Mouse (Mus musculus) hindbrain, embryonic 13.5 days (tissue): ENCODE results near the gene 3110021N24Rik. TPM values are rescaled to one million over a fixed set of nuclear protein-coding genes. Genes with fewer than 3 reads are reported as not detected.
"Not testable (repeated sequence)": the region's sequence is repeated elsewhere in the genome, so short reads cannot be mapped to it uniquely, and the experiment has no call there.

Experiments
- ATAC-seq: fragments of 200-750 bp; cut with Nextera tagmentation; 2 replicates; pipeline ENCODE4 v1.8.0; 2017; ENCODE audit warnings: moderate TSS enrichment; ENCODE audit not compliant: low FRiP score
- H3K27ac ChIP-seq: fragments of 300-500 bp; sonication (generic); 2 replicates; pipeline ENCODE4 v1.5.1; 2015; ENCODE audit warnings: inconsistent platforms, mild to moderate bottlenecking, moderate library complexity
- H3K27me3 ChIP-seq: fragments of 300-500 bp; sonication (generic); 2 replicates; pipeline ENCODE4 v1.6.1; 2015; ENCODE audit warnings: mild to moderate bottlenecking, inconsistent platforms
- H3K36me3 ChIP-seq: fragments of 300-500 bp; sonication (generic); 2 replicates; pipeline ENCODE4 v1.6.1; 2015; ENCODE audit warnings: mild to moderate bottlenecking, inconsistent platforms
- H3K4me1 ChIP-seq: fragments of 300-500 bp; sonication (generic); replicated peaks from 2 replicates; pipeline ENCODE4 v1.6.1; 2015; ENCODE audit warnings: inconsistent platforms
- H3K4me2 ChIP-seq: fragments of 300-500 bp; sonication (generic); 2 replicates; pipeline ENCODE4 v1.6.1; 2015; ENCODE audit warnings: inconsistent platforms, mild to moderate bottlenecking, moderate library complexity
- H3K4me3 ChIP-seq: fragments of 300-500 bp; sonication (generic); 2 replicates; pipeline ENCODE4 v1.5.1; 2015; ENCODE audit warnings: mild to moderate bottlenecking, inconsistent platforms
- H3K9ac ChIP-seq: fragments of 300-500 bp; sonication (generic); 2 replicates; pipeline ENCODE4 v1.6.1; 2015; ENCODE audit warnings: mild to moderate bottlenecking, inconsistent platforms
- H3K9me3 ChIP-seq: fragments of 300-500 bp; sonication (generic); 2 replicates; pipeline ENCODE4 v1.6.1; 2016; ENCODE audit warnings: inconsistent platforms
- WGBS: fragments of 180-500 bp; shearing (Covaris S2); methylation state at CpG from one replicate; pipeline ENCODE4 v1.1.7; 2015; 5-methylcytosine and 5-hydroxymethylcytosine counted together
- polyA plus RNA-seq: library from polyadenylated mRNA; unstranded; fragments of >200 nt; fragmentation: Nextera tagmentation; extraction: Ambion mirVana; gene quantifications from 2 replicates; pipeline ENCODE4 v1.2.1, GENCODE M21; 2015

The 3110021N24Rik gene
- polyA plus RNA-seq: 0.93 and 1.7 TPM in 2 replicates

DNA sequence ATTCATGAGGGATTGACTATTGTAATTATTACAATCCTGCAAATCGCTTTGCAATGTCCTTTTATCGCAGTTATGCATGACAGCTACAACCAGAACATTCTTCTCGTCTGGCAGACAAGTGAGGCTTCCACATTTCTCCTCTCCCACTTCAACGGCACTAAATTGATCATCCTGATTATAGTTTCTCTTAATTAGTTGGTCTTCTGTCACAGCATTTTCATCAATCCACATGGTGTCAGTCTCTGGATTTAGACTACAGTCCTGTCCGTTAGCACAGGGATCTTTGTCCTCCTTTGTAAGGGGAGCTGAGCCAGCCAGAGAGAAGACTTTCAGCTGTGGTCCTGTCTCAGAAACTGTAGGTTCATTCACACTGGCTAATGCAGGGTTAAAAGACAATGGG, at the start of gene 3110021N24Rik:
Gene 3110021N24Rik, plus strand, starts transcription at position 301 of the 400 bp plus-strand sequence.
- 82% methylated on average over 5 of the region's 5 CpGs for WGBS
- H3K9me3 ChIP-seq: no peaks in the 10 kb centered on the region
- H3K27ac ChIP-seq: no peak within 1 kb of the TSS
- H3K9ac ChIP-seq: no peak within 1 kb of the TSS
- no peak for ATAC-seq
- no peak within 1 kb of the TSS for H3K4me3 ChIP-seq
- no peaks in the 10 kb centered on the region for H3K27me3 ChIP-seq
- H3K36me3 ChIP-seq: peaks cover 19% of the 10 kb centered on the region
- H3K4me2 ChIP-seq: no peak within 1 kb of the TSS
- no peaks in the 10 kb centered on the region for H3K4me1 ChIP-seq

DNA sequence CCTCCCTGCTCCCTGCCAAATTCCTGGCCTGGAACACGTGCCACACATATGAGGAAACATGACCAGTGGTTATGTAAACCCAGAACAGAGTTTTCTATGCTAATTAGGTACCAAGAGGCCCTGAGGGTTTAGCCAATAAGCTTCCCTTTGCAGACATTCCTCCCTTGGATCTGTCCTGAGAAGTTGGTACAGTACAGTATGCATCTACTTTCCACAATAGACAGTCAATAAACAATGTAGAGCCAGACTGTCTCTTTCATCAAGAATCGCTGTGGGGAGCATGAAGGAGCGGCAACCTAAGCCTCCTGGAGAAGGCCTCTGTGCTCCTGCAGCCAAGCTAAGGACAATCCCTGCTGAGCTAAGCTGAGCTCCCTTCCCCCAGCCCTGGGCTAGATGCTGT, 33.3 kb upstream of the 3110021N24Rik start:
- 48% methylated on average over 3 of the region's 3 CpGs for WGBS
- H3K9me3 ChIP-seq: no peaks in the 10 kb centered on the region
- no peak for ATAC-seq
- H3K4me3 ChIP-seq: no peak overlapping the region
- no peaks in the 10 kb centered on the region for H3K4me1 ChIP-seq
- H3K36me3 ChIP-seq: peaks cover 33% of the 10 kb centered on the region
- no peak overlapping the region for H3K27ac ChIP-seq
- H3K27me3 ChIP-seq: no peaks in the 10 kb centered on the region
- H3K9ac ChIP-seq: no peak overlapping the region
- no peak overlapping the region for H3K4me2 ChIP-seq

DNA sequence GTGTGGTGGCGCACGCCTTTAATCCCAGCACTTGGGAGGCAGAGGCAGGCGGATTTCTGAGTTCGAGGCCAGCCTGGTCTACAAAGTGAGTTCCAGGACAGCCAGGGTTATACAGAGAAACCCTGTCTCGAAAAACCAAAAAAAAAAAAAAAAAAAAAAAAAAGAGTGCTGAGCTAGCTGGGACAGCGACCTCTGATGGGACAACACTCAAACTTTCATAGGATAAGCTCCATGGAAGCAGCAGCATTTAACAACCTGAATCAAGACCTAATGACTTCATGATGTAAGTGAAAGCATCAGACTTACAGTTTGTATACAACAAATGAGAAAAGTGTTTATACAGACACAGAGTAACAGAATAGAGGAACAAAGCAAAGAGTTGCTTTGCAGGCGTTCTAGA, 32.4 kb upstream of the 3110021N24Rik start:
- H3K4me1 ChIP-seq, H3K27me3 ChIP-seq, H3K4me3 ChIP-seq, H3K4me2 ChIP-seq, H3K27ac ChIP-seq, H3K9me3 ChIP-seq, H3K9ac ChIP-seq, ATAC-seq: not testable (repeated sequence)
- peaks cover 35% of the 10 kb centered on the region for H3K36me3 ChIP-seq
- 88% methylated on average over 6 of the region's 7 CpGs for WGBS

DNA sequence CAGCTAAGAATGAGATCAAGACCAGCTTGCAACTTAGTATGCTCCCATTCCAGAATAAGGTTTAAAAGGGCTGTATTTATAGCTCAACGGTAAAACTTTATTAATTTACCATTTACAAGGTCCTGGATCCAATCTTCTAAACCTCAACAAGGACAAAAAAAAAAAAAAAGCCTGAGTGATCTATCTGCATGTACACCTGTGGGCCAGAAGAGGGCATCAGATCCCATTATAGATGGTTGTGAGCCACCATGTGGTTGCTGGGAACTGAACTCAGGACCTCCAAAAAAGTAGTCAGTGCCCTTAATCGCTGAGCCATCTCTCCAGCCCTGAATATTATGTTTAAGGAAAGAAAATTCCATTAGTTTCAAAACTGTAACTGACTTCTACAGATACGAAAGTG, 29.0 kb upstream of the 3110021N24Rik start:
- WGBS: 98% methylated on average over 3 of the region's 3 CpGs

DNA sequence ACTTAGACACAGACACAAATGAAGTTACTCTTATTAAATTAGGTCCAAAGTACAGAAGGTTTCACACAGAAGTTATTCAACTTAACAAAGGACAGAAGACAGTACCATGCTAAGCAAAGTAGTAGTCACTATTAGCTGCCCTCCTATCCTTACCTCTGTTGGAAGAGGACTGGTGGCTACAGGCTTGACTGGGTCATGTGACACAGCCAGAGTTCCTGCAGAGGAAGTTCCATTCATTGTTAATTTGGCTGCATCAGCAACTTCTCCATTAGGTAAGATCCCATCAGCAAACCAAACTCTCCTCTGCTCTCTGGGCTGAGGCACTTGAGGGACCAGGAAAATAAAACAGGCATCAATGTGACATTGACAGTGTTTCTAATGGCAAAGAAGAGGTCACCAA, 28.0 kb upstream of the 3110021N24Rik start:
- Histone ChIP-seq H3K4me2 (no peak overlapping the region), H3K9ac (no peak overlapping the region), H3K36me3 (peaks cover 36% of the 10 kb centered on the region), H3K27ac (no peak overlapping the region), H3K4me1 (no peaks in the 10 kb centered on the region), H3K27me3 (no peaks in the 10 kb centered on the region), H3K9me3 (no peaks in the 10 kb centered on the region), H3K4me3 (no peak overlapping the region)
- no peak for ATAC-seq

More for the DNA sequence above, 29.0 kb upstream of the 3110021N24Rik start:
- Histone ChIP-seq H3K4me2 (no peak overlapping the region), H3K27me3 (no peaks in the 10 kb centered on the region), H3K27ac (no peak overlapping the region), H3K4me3 (no peak overlapping the region), H3K9ac (no peak overlapping the region), H3K9me3 (no peaks in the 10 kb centered on the region), H3K36me3 (peaks cover 36% of the 10 kb centered on the region), H3K4me1 (no peaks in the 10 kb centered on the region)
- no peak for ATAC-seq

DNA sequence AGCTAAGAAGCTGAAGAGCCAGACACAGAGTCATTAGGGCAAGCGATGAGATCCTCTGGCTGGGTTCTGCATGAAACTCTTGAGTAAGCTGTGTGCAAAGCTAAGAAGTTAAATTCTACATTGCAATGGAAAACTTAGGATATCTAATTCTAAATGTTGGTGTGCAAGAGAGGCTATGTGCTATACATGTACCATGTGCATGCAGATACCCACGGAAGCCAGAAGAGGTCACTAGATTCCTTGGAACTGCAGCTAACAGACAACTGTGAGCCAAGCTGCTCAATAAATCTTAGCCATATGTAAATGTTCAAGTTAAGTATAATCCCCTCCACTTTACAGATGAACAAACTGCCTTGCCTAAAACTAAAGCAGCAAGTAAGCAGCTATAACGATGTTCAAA, 22.5 kb upstream of the 3110021N24Rik start:
- no peaks in the 10 kb centered on the region for H3K4me1 ChIP-seq
- no peaks in the 10 kb centered on the region for H3K27me3 ChIP-seq
- 57% methylated on average over 3 of the region's 3 CpGs for WGBS
- no peak for ATAC-seq
- H3K9me3 ChIP-seq: no peaks in the 10 kb centered on the region
- peaks cover 7% of the 10 kb centered on the region for H3K36me3 ChIP-seq
- no peak overlapping the region for H3K4me3 ChIP-seq
- H3K27ac ChIP-seq: no peak overlapping the region
- H3K9ac ChIP-seq: no peak overlapping the region
- H3K4me2 ChIP-seq: no peak overlapping the region

DNA sequence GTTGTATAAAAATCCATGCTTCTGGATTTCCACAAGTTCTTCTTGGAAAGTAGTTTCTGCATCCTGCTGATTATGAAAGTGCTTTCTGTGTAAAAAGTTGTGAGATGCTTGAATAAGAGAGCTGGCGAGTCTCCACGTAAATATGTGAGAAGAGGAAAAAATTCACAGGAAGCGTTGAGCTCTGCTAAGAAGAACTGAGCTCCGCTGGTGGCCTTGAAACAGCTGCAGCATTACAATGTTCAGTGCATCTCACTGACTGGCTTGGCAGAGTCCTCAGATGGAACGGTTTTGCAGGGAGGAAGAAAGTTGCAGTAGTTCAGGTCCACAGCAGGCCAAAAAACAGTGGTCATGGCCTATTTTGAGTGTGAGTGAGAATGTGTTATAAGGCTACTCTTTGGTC, 11.2 kb upstream of the 3110021N24Rik start:
- no peak for ATAC-seq
- H3K4me3 ChIP-seq: no peak overlapping the region
- H3K9ac ChIP-seq: no peak overlapping the region
- H3K4me1 ChIP-seq: no peaks in the 10 kb centered on the region
- 91% methylated on average over 5 of the region's 5 CpGs for WGBS
- no peaks in the 10 kb centered on the region for H3K27me3 ChIP-seq
- no peak overlapping the region for H3K4me2 ChIP-seq
- peaks cover 9% of the 10 kb centered on the region; the same call in 1 of the 2 replicates for H3K36me3 ChIP-seq
- H3K9me3 ChIP-seq: no peaks in the 10 kb centered on the region
- no peak overlapping the region for H3K27ac ChIP-seq

DNA sequence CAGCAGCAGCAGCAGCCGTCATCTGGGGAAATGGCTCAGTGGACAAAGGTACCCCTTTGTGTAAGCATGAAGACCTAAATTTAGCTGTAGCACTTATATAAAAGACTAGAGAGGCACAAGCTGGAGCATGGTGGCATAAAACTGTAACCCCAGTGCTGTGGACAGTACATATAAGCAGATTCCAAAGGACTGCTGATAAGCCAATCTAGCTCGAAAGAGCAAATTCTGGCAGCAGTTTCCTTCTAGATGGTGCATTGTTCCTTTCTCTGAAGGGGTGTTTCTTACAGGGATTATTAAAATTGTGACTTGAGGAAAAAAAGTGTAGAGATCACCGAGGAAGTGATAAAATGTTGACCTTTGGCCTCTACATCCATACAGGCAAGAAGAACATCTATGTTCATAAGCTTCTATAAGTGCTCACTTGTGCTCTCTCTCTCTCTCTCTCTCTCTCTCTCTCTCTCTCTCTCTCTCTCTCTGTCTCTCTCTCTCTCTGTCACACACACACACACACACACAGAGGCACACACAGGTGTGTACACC, 1.9 kb downstream of the 3110021N24Rik start:
- H3K27me3 ChIP-seq: no peaks in the 10 kb centered on the region
- H3K4me3 ChIP-seq: no peak overlapping the region
- H3K4me1 ChIP-seq: no peaks in the 10 kb centered on the region
- no peak for ATAC-seq
- no peak overlapping the region for H3K9ac ChIP-seq
- no peak overlapping the region for H3K4me2 ChIP-seq
- WGBS: 92% methylated on average over 3 of the region's 3 CpGs
- no peak overlapping the region for H3K27ac ChIP-seq
- H3K36me3 ChIP-seq: peaks cover 23% of the 10 kb centered on the region
- no peaks in the 10 kb centered on the region for H3K9me3 ChIP-seq

DNA sequence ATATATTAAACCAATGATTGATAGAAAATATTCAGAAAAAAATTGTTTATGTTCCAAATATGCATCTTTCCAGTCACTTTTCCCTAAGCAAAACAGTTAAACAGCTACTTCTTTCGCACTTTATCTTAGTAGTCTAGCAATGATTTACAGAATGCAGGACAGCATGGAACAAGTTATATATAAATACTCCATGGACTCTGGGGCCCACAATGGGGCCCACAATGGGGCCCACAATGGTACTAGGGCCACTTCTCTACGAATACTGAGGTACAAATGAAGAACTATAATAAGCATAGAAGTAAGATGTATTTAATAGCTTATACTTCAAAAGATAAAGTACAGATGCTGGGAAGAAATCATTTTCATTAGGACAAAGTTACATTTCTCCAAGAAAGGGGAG, 4.7 kb downstream of the 3110021N24Rik start:
- Histone ChIP-seq H3K27ac (no peak overlapping the region), H3K27me3 (no peaks in the 10 kb centered on the region), H3K4me2 (no peak overlapping the region), H3K4me1 (0 out of 2 replicates have a peak, but pooled peaks cover 4% of the 10 kb centered on the region), H3K9me3 (no peaks in the 10 kb centered on the region), H3K4me3 (no peak overlapping the region), H3K36me3 (peaks cover 13% of the 10 kb centered on the region), H3K9ac (no peak overlapping the region)
- ATAC-seq: no peak
- 97% methylated on average over 2 of the region's 2 CpGs for WGBS

DNA sequence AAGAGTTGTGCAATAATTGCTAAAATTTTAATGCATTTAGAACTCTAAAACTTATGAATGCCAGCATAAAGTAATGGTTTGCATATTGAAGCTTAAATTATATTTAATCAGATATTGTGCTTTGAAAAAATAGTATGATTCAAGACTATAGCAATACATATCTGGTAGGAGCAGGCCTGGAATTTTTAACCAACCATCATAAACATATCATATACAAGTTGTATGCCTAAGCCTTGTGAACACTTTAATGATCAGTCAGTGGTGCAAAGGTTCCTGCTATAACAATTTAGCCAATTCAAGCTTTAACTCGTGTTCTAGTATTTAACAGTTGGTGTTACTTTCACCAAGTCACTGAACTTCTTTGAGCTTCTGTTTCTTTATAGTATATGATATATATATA, 11.0 kb downstream of the 3110021N24Rik start:
- Histone ChIP-seq H3K27ac (no peak overlapping the region), H3K4me3 (no peak overlapping the region), H3K4me1 (0 out of 2 replicates have a peak, but pooled peaks cover 12% of the 10 kb centered on the region), H3K9me3 (no peaks in the 10 kb centered on the region), H3K27me3 (no peaks in the 10 kb centered on the region), H3K4me2 (no peak overlapping the region), H3K36me3 (peaks cover 2% of the 10 kb centered on the region), H3K9ac (no peak overlapping the region)
- WGBS: 73% methylated on average over 1 of the region's 1 CpGs
- ATAC-seq: no peak

DNA sequence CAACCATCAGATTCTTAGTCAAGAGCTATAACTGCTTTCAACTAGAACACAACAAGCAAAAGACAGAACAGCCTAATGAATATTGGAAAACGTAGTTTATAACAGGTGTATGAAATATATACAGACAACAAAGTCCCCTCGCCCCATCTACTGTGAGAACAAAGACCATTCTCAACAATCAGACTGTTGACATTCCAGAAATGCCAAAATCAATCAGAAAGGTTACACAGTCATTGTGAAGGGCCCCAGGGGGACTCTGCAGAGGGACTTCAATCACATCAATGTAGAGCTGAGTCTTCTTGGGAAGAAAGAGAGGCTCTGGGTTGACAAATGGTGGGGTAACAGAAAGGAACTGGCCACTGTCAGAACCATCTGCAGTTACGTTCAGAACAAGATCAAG, 12.1 kb downstream of the 3110021N24Rik start:
- H3K4me1 ChIP-seq: 0 out of 2 replicates have a peak, but pooled peaks cover 12% of the 10 kb centered on the region
- H3K4me2 ChIP-seq: no peak overlapping the region
- no peak overlapping the region for H3K27ac ChIP-seq
- no peak for ATAC-seq
- no peaks in the 10 kb centered on the region for H3K9me3 ChIP-seq
- H3K36me3 ChIP-seq: no peaks in the 10 kb centered on the region
- no peak overlapping the region for H3K9ac ChIP-seq
- 23% methylated on average over 3 of the region's 3 CpGs for WGBS
- H3K27me3 ChIP-seq: no peaks in the 10 kb centered on the region
- no peak overlapping the region for H3K4me3 ChIP-seq

DNA sequence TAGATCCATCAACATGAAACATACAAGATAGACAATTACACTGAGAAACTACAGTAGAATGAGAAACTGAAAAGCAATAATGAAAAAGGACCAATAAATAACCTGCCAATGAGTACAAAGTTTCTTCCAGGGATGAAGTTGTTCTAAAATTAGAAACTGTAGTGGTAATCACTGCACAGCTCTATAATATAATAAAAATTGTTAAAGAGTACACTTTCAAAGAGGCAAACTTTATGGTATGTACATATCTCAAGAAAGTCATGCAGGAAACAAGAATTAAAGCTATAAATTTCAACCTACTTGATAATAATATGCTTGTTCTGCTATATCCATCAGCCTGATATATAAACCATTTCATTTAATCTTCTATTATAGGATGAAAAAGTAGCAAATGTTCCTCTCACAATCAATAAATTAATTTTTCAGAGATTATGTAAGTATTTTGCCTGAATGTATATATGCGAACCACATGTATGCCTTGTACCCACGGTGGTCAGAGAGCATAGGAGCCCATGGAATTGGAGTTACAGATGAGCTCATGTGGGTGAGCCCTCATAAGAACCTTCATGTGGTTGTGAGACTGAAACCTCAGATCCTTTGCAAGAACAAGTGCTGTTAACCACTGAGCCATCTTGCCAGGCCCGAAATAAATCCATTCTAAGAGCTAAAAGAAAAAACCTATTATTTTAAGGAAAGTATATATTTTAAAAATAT, 26.9 kb downstream of the 3110021N24Rik start:
- 95% methylated on average over 3 of the region's 3 CpGs for WGBS
- Histone ChIP-seq H3K27ac (no peak overlapping the region), H3K27me3 (no peaks in the 10 kb centered on the region), H3K9me3 (no peaks in the 10 kb centered on the region), H3K4me2 (no peak overlapping the region), H3K9ac (no peak overlapping the region), H3K36me3 (no peaks in the 10 kb centered on the region), H3K4me1 (no peaks in the 10 kb centered on the region), H3K4me3 (no peak overlapping the region)
- no peak for ATAC-seq

DNA sequence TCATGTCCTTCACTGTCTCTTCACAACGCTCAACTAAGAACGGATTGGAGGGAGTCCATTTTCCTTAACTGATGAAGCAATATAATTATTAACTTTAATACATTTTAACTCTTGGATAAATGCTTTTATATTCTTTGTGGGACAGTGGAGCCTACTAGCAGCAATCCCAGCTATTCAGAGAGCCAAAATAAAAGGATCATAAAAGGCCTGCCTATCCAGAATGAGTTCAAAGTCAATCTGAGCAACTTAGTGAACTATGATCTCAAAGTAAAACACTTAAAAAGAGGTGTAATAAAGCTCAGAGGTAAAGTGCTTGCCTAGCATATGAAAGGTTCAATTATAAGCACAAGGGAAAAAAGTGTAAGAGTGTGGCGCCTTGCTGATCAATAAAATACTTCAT, 40.1 kb downstream of the 3110021N24Rik start:
- Histone ChIP-seq H3K4me1 (no peaks in the 10 kb centered on the region), H3K27ac (no peak overlapping the region), H3K9me3 (no peaks in the 10 kb centered on the region), H3K27me3 (no peaks in the 10 kb centered on the region), H3K36me3 (no peaks in the 10 kb centered on the region), H3K9ac (no peak overlapping the region), H3K4me3 (no peak overlapping the region), H3K4me2 (no peak overlapping the region)
- WGBS: 95% methylated on average over 3 of the region's 3 CpGs
- no peak for ATAC-seq
